Mouse (Mus musculus) neural tube, embryonic 13.5 days (tissue): Measurements from ENCODE around the gene Pign. TPM values are rescaled to one million over a fixed set of nuclear protein-coding genes. Genes with fewer than 3 reads are reported as not detected.

Source experiments
- ATAC-seq: fragments of 200-750 bp; cut with Nextera tagmentation; 2 replicates; pipeline ENCODE4 v1.8.0; 2017; ENCODE audit warnings: low read depth, mild to moderate bottlenecking, moderate TSS enrichment, moderate library complexity
- H3K27ac ChIP-seq: fragments of 300-500 bp; sonication (generic); replicated peaks from 2 replicates; pipeline ENCODE4 v1.5.1; 2015; ENCODE audit warnings: moderate library complexity, mild to moderate bottlenecking, inconsistent platforms
- H3K27me3 ChIP-seq: fragments of 300-500 bp; sonication (generic); 2 replicates; pipeline ENCODE4 v1.6.1; 2015; ENCODE audit warnings: mild to moderate bottlenecking, inconsistent platforms
- H3K36me3 ChIP-seq: fragments of 300-500 bp; sonication (generic); 2 replicates; pipeline ENCODE4 v1.6.1; 2015; ENCODE audit warnings: mild to moderate bottlenecking, inconsistent platforms
- H3K4me1 ChIP-seq: fragments of 300-500 bp; sonication (generic); replicated peaks from 2 replicates; pipeline ENCODE4 v1.6.1; 2015; ENCODE audit warnings: inconsistent platforms
- H3K4me2 ChIP-seq: fragments of 300-500 bp; sonication (generic); 2 replicates; pipeline ENCODE4 v1.6.1; 2015; ENCODE audit warnings: inconsistent platforms, mild to moderate bottlenecking, moderate library complexity
- H3K4me3 ChIP-seq: fragments of 300-500 bp; sonication (generic); 2 replicates; pipeline ENCODE4 v1.5.1; 2015; ENCODE audit warnings: mild to moderate bottlenecking, inconsistent platforms
- H3K9ac ChIP-seq: fragments of 300-500 bp; sonication (generic); 2 replicates; pipeline ENCODE4 v1.6.1; 2015; ENCODE audit warnings: moderate library complexity, mild to moderate bottlenecking, inconsistent platforms
- H3K9me3 ChIP-seq: fragments of 300-500 bp; sonication (generic); 2 replicates; pipeline ENCODE4 v1.6.1; 2016; ENCODE audit warnings: inconsistent platforms
- WGBS: fragments of 180-500 bp; shearing (Covaris S2); methylation state at CpG from one replicate; pipeline ENCODE4 v1.1.7; 2015; 5-methylcytosine and 5-hydroxymethylcytosine counted together
- polyA plus RNA-seq: library from polyadenylated mRNA; unstranded; fragments of >200 nt; fragmentation: Nextera tagmentation; extraction: Ambion mirVana; gene quantifications from 2 replicates; pipeline ENCODE4 v1.2.1, GENCODE M21; 2015

The Pign gene
- polyA plus RNA-seq, 1 experiment from 2014 or later = 7.0 TPM

DNA sequence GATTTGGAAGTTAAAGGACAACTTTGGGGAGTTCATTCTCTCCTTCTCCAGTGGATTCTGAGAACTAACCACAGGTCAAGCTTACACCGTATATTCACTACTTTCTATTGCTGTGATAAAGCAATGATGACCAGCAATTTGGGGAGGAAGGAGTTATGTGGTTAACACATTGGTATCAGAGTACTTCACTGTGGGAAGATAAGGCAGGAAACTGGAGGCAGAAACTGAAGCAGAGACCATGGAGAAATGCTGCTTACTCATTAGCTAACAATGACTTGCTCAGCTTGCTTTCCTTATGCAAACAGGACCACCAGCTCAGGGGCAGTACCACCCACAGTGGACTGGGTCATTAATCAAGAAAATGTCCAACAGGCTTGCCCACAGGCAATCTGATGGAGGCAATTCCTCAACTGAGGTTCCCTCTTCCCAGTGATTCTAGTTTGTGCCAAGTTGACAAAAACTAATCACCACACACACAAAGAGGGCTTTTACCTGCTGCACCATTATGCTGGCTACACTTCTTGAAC lies 108.2 kb downstream of the Pign start:
- Histone ChIP-seq H3K9me3 (no peaks in the 10 kb centered on the region), H3K27me3 (no peaks in the 10 kb centered on the region), H3K4me1 (no peaks in the 10 kb centered on the region), H3K9ac (no peak overlapping the region), H3K27ac (no peak overlapping the region), H3K36me3 (no peaks in the 10 kb centered on the region), H3K4me3 (no peak overlapping the region), H3K4me2 (no peak overlapping the region)
- WGBS = 26% methylated on average over 1 of the region's 1 CpGs
- ATAC-seq = no peak

DNA sequence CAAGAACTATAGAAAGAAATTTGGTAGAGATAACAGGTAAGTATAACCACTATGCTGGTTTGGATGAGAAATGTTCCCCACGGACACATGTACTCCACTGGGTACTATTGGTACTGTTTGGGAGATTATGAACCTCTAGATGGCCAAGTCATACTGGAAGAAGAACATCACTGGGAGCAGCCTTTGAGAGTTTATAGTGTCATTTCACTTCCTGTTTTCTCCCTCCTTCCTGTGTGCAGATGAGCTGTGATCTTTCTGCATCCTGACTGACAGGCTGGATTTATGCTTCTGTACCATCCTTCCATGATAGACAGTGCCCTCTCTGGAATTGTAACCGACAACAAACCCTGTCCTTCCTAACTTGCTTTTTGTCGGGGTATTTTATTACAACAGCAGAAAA lies 110.3 kb downstream of the Pign start:
- Histone ChIP-seq H3K4me3 (no peak overlapping the region), H3K27me3 (no peaks in the 10 kb centered on the region), H3K4me2 (no peak overlapping the region), H3K4me1 (no peaks in the 10 kb centered on the region), H3K9ac (no peak overlapping the region), H3K9me3 (no peaks in the 10 kb centered on the region), H3K27ac (no peak overlapping the region), H3K36me3 (no peaks in the 10 kb centered on the region)
- WGBS = 96% methylated on average over 3 of the region's 3 CpGs
- ATAC-seq = no peak

DNA sequence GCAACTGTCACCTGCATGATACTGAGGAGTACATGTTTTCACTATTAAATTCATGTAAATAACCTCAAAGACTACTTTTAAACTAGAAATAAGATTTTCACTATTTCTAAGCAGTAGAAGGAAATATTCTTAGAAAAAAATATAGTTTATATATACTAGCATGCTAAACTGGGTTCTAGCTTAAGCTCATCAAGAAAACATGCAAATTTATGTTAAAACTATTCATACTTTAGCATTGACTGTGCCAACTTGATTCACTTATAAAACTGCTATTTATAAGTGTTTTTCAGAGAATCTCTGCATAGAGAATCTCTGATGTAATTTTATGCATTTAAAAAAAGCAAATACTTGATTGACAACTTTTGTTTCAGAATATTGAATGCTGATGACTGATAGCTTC lies 113.3 kb downstream of the Pign start:
- H3K4me2 ChIP-seq = no peak overlapping the region
- no peaks in the 10 kb centered on the region for H3K27me3 ChIP-seq
- no peak overlapping the region for H3K27ac ChIP-seq
- H3K36me3 ChIP-seq = no peaks in the 10 kb centered on the region
- no peak overlapping the region for H3K4me3 ChIP-seq
- no peak for ATAC-seq
- no peaks in the 10 kb centered on the region for H3K4me1 ChIP-seq
- H3K9me3 ChIP-seq = no peaks in the 10 kb centered on the region
- no peak overlapping the region for H3K9ac ChIP-seq

DNA sequence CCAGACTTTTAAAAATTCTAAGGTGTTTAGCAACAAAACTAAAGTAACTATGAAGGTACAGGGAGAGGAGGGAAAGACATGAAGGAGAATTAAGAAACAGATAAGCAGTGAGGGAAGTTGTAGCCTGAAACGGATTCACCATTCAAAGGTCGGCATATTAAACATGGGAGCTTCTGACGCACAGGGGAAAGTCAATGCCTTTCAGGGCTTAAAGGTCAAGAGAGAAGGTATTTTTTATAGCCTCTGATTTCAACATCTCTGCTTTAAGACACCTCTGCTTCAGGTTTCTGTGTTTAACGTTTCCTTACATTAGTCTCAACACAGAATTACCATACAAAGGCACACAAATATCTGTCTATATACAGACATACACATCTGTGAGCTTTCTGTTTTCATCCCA lies 113.8 kb downstream of the Pign start:
- no peaks in the 10 kb centered on the region for H3K4me1 ChIP-seq
- no peak for ATAC-seq
- WGBS = 91% methylated on average over 4 of the region's 4 CpGs

DNA sequence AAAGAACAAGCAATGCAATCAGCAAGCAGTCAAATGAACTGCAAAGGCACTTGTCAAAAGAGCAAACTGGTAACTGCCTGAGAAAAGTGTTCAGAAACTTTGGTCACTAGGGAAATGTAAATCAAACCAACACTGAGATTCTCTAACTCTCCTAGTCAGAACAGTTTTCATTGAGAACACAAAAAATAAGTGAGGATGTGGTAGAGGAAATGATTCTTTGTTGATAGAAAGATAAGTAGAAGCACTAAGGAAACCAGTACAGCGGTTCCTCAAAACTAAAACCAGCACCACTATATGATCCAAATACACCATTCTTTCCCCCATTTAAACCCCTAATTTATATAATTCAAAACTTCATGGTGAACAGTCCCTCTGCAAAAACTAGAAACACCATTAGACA lies 120.4 kb downstream of the Pign start:
- 97% methylated on average over 1 of the region's 1 CpGs for WGBS
- no peak overlapping the region for H3K9ac ChIP-seq
- peaks cover 38% of the 10 kb centered on the region for H3K36me3 ChIP-seq
- H3K4me2 ChIP-seq = no peak overlapping the region
- no peak overlapping the region for H3K27ac ChIP-seq
- no peaks in the 10 kb centered on the region for H3K27me3 ChIP-seq
- no peak overlapping the region for H3K4me3 ChIP-seq
- no peaks in the 10 kb centered on the region for H3K4me1 ChIP-seq
- ATAC-seq = no peak
- H3K9me3 ChIP-seq = peaks cover 8% of the 10 kb centered on the region

More for the DNA sequence above, 113.8 kb downstream of the Pign start:
- Histone ChIP-seq H3K36me3 (no peaks in the 10 kb centered on the region), H3K4me2 (no peak overlapping the region), H3K9me3 (no peaks in the 10 kb centered on the region), H3K27me3 (no peaks in the 10 kb centered on the region), H3K27ac (no peak overlapping the region), H3K4me3 (no peak overlapping the region), H3K9ac (no peak overlapping the region)

DNA sequence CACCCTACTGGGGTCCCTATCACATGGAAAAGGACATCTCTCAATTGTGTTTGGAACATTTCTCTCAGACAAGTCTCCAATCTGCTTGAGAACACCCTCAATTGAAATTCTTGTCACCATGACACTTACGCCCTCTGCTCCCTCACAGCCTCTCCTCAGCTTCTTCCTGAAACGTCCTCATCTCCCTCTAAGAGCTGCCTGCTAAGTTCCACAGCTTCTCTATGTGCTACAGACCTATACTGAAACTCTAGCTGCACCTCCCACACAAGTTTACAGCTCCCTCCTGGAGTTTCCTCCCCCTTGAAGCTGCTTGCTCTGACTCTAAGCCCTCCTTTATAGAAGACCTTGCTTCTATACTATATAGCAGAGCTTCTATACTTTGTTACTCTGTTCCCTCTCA lies 139.7 kb downstream of the Pign start:
- Histone ChIP-seq H3K36me3 (peaks cover 9% of the 10 kb centered on the region; the same call in 1 of the 2 replicates), H3K4me2 (no peak overlapping the region), H3K4me3 (no peak overlapping the region), H3K9ac (no peak overlapping the region), H3K27ac (no peak overlapping the region), H3K27me3 (no peaks in the 10 kb centered on the region), H3K4me1 (no peaks in the 10 kb centered on the region), H3K9me3 (no peaks in the 10 kb centered on the region)
- no peak for ATAC-seq
- WGBS = 33% methylated on average over 2 of the region's 2 CpGs

DNA sequence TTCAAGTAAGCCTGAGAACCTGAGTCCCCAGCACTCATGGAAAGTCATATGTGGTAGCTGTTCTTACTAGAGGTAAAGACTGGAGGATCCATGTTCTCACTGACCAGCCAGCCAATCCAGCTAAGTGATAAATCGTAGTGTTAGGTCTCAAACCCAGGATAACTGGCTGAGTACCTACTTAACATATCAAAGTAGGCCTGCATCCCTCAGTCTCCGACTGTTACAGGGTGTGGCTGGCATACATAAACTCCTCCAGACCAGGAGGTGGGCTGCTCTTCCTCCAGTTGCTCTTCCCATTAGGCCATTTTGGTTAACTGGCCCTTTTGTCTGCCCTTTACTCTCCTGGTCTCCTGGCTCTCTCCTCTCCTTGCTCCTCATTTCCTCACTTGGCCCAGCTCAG lies 141.2 kb downstream of the Pign start:
- peaks cover 9% of the 10 kb centered on the region; the same call in 1 of the 2 replicates for H3K36me3 ChIP-seq
- no peaks in the 10 kb centered on the region for H3K9me3 ChIP-seq
- H3K4me1 ChIP-seq = no peaks in the 10 kb centered on the region
- WGBS = 79% methylated on average over 2 of the region's 2 CpGs
- H3K27ac ChIP-seq = no peak overlapping the region
- no peak overlapping the region for H3K9ac ChIP-seq
- no peak for ATAC-seq
- no peak overlapping the region for H3K4me2 ChIP-seq
- H3K4me3 ChIP-seq = no peak overlapping the region
- no peaks in the 10 kb centered on the region for H3K27me3 ChIP-seq

DNA sequence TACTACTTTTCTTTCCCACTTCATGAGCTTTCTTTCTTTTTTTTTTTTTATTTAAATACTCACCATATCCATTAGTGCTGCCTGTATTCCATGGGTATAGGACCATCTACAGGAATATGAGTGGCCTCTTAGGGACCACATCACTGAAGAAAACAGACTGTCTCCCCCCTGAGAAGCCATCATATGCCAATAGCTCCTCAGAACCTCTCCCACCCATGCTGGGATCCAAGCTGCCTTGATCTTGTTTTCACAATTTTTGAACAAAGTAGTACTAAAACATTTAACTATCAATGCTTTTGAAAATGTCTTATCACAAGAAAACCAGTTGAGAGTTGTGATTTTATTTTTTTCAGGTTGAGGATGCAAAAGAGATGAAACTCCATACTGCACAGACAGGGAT lies 145.4 kb downstream of the Pign start:
- Histone ChIP-seq H3K4me3 (no peak overlapping the region), H3K27ac (no peak overlapping the region), H3K27me3 (no peaks in the 10 kb centered on the region), H3K4me1 (no peaks in the 10 kb centered on the region), H3K36me3 (peaks cover 9% of the 10 kb centered on the region; the same call in 1 of the 2 replicates), H3K9me3 (no peaks in the 10 kb centered on the region), H3K4me2 (no peak overlapping the region), H3K9ac (no peak overlapping the region)
- ATAC-seq = no peak

DNA sequence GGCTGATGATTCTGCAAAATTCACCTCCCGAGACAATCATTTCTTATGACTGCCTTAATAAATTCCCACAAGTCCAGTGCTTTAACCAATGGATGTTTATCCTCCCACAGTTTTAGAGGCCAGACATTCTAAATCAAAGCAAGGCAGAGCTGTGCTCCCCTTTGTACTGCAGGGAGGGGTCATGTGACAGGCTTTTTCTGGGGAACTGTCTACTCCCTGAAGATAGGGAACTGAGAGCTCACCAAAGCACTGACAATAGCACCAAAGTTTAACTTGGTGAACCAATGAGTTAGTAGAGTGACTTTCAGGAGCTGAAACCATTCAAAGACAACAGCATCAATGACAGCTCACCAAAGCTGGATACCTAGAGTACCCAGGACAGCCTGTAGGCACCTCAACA lies 156.4 kb downstream of the Pign start:
- Histone ChIP-seq H3K27me3 (no peaks in the 10 kb centered on the region), H3K4me1 (no peaks in the 10 kb centered on the region), H3K4me3 (no peak overlapping the region), H3K9ac (no peak overlapping the region), H3K36me3 (no peaks in the 10 kb centered on the region), H3K9me3 (no peaks in the 10 kb centered on the region), H3K4me2 (no peak overlapping the region), H3K27ac (no peak overlapping the region)
- no peak for ATAC-seq
- 92% methylated on average over 1 of the region's 1 CpGs for WGBS

DNA sequence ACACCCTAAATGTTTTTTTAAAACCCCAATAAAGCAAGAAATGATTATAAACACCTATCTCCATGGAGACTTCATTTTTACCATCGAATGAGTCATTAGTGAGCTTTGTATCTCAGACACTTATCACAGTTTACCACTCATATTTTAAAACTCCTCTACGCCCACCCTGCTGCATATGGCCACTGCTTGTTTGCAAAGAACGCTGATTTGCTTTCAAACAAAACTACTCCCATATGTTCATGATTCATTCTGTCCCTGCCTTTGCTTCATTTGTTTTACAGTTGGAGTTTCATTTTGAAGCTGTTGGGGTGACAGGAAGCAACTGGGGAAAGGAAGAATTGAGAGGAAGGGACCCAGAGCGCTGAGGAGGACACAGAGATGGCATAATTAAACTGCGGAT lies 170.9 kb downstream of the Pign start:
- no peak overlapping the region for H3K27ac ChIP-seq
- WGBS = 85% methylated on average over 5 of the region's 5 CpGs

DNA sequence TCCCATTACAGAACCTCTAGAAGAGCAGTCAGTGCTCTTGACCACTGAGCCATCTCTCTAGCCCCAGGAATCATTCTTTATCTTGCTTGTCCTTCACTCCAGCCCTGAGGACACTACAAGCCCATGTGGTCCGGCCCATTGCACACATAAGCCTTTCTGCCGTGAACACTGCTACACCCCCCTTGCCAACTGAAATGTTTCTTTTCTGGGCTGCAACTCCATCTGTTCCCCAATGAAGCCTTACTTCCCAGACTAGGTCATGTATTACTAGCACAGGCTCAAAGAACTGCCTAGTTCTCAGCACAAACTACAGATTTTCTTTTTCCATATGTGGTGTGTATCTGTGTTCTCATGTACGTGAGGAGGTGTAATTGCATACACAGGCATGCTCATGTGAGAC lies 174.0 kb downstream of the Pign start:
- no peak overlapping the region for H3K4me2 ChIP-seq
- 89% methylated on average over 3 of the region's 3 CpGs for WGBS
- no peak overlapping the region for H3K9ac ChIP-seq
- no peaks in the 10 kb centered on the region for H3K9me3 ChIP-seq
- no peak overlapping the region for H3K4me3 ChIP-seq
- no peaks in the 10 kb centered on the region for H3K36me3 ChIP-seq
- no peak overlapping the region for H3K27ac ChIP-seq
- no peaks in the 10 kb centered on the region for H3K4me1 ChIP-seq
- H3K27me3 ChIP-seq = no peaks in the 10 kb centered on the region
- no peak for ATAC-seq

More for the DNA sequence above, 170.9 kb downstream of the Pign start:
- H3K4me3 ChIP-seq = no peak overlapping the region
- no peaks in the 10 kb centered on the region for H3K27me3 ChIP-seq
- H3K4me2 ChIP-seq = no peak overlapping the region
- H3K9ac ChIP-seq = no peak overlapping the region
- no peaks in the 10 kb centered on the region for H3K4me1 ChIP-seq
- ATAC-seq = no peak
- no peaks in the 10 kb centered on the region for H3K36me3 ChIP-seq
- no peaks in the 10 kb centered on the region for H3K9me3 ChIP-seq

DNA sequence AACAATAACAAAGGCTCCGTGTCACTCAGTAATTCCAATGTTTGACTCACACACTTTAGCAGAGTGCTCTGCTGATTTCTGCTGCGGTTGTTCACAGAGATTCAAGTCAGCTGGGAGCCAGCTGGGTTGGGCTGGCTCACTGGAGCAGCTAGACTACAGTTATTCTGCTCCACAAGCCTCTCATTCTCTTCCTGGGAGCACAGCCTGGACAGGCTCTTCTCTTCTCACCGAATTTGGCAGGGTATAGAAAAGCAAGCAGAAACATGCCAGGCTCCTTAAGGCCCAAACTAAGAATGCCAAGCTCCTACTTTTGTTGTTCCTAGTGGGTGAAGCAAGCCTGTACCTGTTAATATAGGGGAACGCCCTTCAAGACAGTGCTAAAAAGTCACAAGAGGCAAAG lies 176.4 kb downstream of the Pign start:
- H3K9me3 ChIP-seq = no peaks in the 10 kb centered on the region
- H3K4me2 ChIP-seq = no peak overlapping the region
- no peak overlapping the region for H3K27ac ChIP-seq
- WGBS = 71% methylated on average over 4 of the region's 4 CpGs
- no peaks in the 10 kb centered on the region for H3K36me3 ChIP-seq
- no peaks in the 10 kb centered on the region for H3K4me1 ChIP-seq
- H3K9ac ChIP-seq = no peak overlapping the region
- H3K4me3 ChIP-seq = no peak overlapping the region
- H3K27me3 ChIP-seq = no peaks in the 10 kb centered on the region
- ATAC-seq = no peak
